Mouse (Mus musculus): ENCODE measurements around the gene Brinp2.

DNA sequence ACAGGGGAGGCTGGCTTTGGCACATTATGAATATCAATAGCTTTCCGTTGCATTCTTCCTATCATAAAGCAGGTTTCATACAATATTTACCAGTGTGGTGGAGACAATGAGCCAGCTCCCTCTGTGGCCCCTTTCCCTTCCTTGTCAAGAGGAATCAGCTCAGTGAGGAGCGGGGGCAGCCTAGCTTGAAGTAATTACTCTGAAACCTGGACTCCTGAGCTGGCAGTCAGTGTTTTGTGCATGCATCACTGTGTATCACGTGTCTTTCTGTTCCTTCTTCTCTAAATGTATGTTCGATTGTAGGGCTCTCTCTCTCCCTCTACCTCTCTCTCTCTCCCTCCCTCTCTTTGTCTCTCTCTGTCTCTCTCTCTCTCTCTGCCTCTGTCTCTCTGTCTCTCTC lies 135.1 kb downstream of the Brinp2 start:
- no peak for TF ChIP-seq POLR2A (IDR thresholded peaks at IDR 0.05; ENCODE audit: borderline replicate concordance, control insufficient read depth, low read depth, low read length)
- no peak for TF ChIP-seq CTCF (IDR thresholded peaks at IDR 0.05; ENCODE audit: control insufficient read depth, insufficient read depth, low read length)

All from bone marrow, adult 2 months (tissue).